Mouse (Mus musculus) E14TG2a.4 (cell line): ENCODE measurements around the gene 2010005H15Rik.
A peak's percentile ranks its signal among the peaks of the same experiment; 100 is the strongest.
"Not testable (repeated sequence)": the region's sequence is repeated elsewhere in the genome, so short reads cannot be mapped to it uniquely, and the experiment has no call there.

Experiments
- CTCF ChIP-seq: conservative IDR thresholded peaks from 2 replicates; pipeline ENCODE4 v1.5.1; 2014; ENCODE audit warnings: low read length
- NANOG ChIP-seq: IDR thresholded peaks from 2 replicates; pipeline ENCODE4 v1.6.1; 2014; ENCODE audit warnings: borderline replicate concordance, low read length, mixed read lengths
- POU5F1 ChIP-seq: IDR thresholded peaks from 2 replicates; pipeline ENCODE4 v1.6.1; 2014; ENCODE audit warnings: low read length, borderline replicate concordance

DNA sequence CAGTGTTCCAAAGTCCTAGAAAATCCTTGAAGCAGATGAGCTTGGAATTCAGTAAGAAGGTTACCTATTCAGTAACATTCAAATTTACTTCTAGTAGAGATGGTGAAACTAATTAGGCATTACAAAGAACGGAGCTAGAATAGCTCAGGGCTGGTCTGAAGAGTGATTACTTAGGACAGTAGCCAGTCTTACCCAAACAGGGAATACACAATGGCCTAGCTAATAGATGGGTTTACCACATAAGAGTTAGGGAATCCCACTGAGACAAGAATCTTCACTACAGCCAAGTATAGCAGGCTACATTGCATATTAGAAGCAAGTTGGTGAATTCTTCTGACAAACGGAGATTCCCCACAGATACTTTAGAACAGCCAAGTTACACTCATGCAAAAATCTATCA is 15.6 kb upstream of the 2010005H15Rik start:
- not testable (repeated sequence) for TF ChIP-seq CTCF, POU5F1
- TF ChIP-seq NANOG: peak; percentile 64; the same call in 1 of the 2 replicates
